8 mouse cellular contexts compared by ENCODE assay signal in genomic region chr9:40241951-40242888, GRCm38 (mm10). TPM values are rescaled to one million over a fixed set of nuclear protein-coding genes. Genes with fewer than 3 reads are reported as not detected.
DNase-seq lines count a peak whose midpoint lies in the region; ATAC-seq and TF ChIP-seq lines count a peak whose summit lies in the region.

No protein-coding gene starts in this region.

- H3K9ac ChIP-seq in heart, embryonic 14.5 days (ENCODE audit: low read length): peak overlapping the region; percentile 52
- H3K9ac ChIP-seq in liver, embryonic 16.5 days (ENCODE audit: low read depth, low read length): no peak overlapping the region

- H3K27ac ChIP-seq in gastrocnemius, adult 2 months: peak overlapping the region; percentile 79
- H3K27ac ChIP-seq in heart, embryonic 14.5 days (replicated peaks in 1 of 2; ENCODE audit: control insufficient read depth in 1 of 2, insufficient read depth in 1 of 2, low read depth in 2 of 2, low read length in 2 of 2): peak overlapping the region in 1 of 2 experiments; percentile 35; a peak in 1 of 4 replicates
- peak overlapping the region; percentile 97 for H3K27ac ChIP-seq in layer of hippocampus, adult 2 months
- no peak overlapping the region for H3K27ac ChIP-seq in liver, embryonic 16.5 days (ENCODE audit: low read length)

- intact Hi-C loops in gastrocnemius, adult 2 months (cut with DNase I): no loop called here
- intact Hi-C loops in gastrocnemius, postnatal 36 days (cut with DNase I): no loop called here

- no peaks in the 10 kb centered on the region for H3K9me3 ChIP-seq in heart, embryonic 14.5 days (ENCODE audit: control insufficient read depth, low read length)
- no peaks in the 10 kb centered on the region for H3K9me3 ChIP-seq in liver, embryonic 16.5 days (replicated peaks; ENCODE audit: control insufficient read depth, low read length)

- peak overlapping the region; percentile 62 for H3K4me2 ChIP-seq in heart, embryonic 14.5 days (ENCODE audit: low read length)
- H3K4me2 ChIP-seq in liver, embryonic 16.5 days (ENCODE audit: low read depth, low read length): peak overlapping the region; percentile 57

- peaks cover 7 to 17% of the 10 kb centered on the region in 2 experiments; a peak in 2 of 4 replicates for H3K4me1 ChIP-seq in heart, embryonic 14.5 days (ENCODE audit: control insufficient read depth in 2 of 2, insufficient read depth in 2 of 2, low read length in 2 of 2)
- H3K4me1 ChIP-seq in liver, embryonic 16.5 days (ENCODE audit: control insufficient read depth, low read depth, low read length): no peaks in the 10 kb centered on the region

- 57% methylated on average over 13 of the region's 13 CpGs for whole genome bisulfite sequencing in heart, embryonic 14.5 days
- WGBS in liver, embryonic 16.5 days (ENCODE audit: insufficient replicate concordance): 46% methylated on average over 13 of the region's 13 CpGs

- peaks cover 11% of the 10 kb centered on the region for H3K27me3 ChIP-seq in heart, embryonic 14.5 days (ENCODE audit: control insufficient read depth, insufficient read depth, low read length)
- H3K27me3 ChIP-seq in liver, embryonic 16.5 days (ENCODE audit: control insufficient read depth, insufficient read depth, low read depth, low read length): peaks cover 12% of the 10 kb centered on the region; the same call in 1 of the 2 replicates

- DNase-seq in gastrocnemius, adult 2 months: peak; percentile 42
- no peak for DNase-seq in gastrocnemius, postnatal 36 days
- peak; percentile 20 to 24 for DNase-seq in cerebellum, postnatal 25 days
- DNase-seq in layer of hippocampus, adult 2 months (ENCODE audit: low spot score in 2 of 2): peak; percentile 33 to 69
- peak; percentile 42 to 52 for DNase-seq in right cerebral cortex, postnatal 36 days (ENCODE audit: low spot score in 2 of 2)
- no peak for DNase-seq in urinary bladder, adult 2 months (ENCODE audit: low spot score)

- TF ChIP-seq CTCF in gastrocnemius, adult 2 months (IDR thresholded peaks at IDR 0.05): no peak
- TF ChIP-seq CTCF in layer of hippocampus, adult 2 months (conservative IDR thresholded peaks at IDR 0.05): no peak

- H3K36me3 ChIP-seq in heart, embryonic 14.5 days (ENCODE audit: control insufficient read depth, insufficient read depth, low read length): no peaks in the 10 kb centered on the region
- H3K36me3 ChIP-seq in liver, embryonic 16.5 days (ENCODE audit: control insufficient read depth, insufficient read depth): no peaks in the 10 kb centered on the region

- H3K4me3 ChIP-seq in gastrocnemius, adult 2 months: peak overlapping the region; percentile 74
- peak overlapping the region; percentile 39 to 46 for H3K4me3 ChIP-seq in heart, embryonic 14.5 days (ENCODE audit: control insufficient read depth in 1 of 2, insufficient read depth in 1 of 2, low read depth in 1 of 2, low read length in 2 of 2)
- H3K4me3 ChIP-seq in layer of hippocampus, adult 2 months: peak overlapping the region; percentile 52
- H3K4me3 ChIP-seq in liver, embryonic 16.5 days (ENCODE audit: low read depth, low read length): peak overlapping the region; percentile 36

- no peak for ATAC-seq in heart, embryonic 14.5 days (ENCODE audit: insufficient number of reproducible peaks, insufficient read depth, low FRiP score, low read depth)
- ATAC-seq in liver, embryonic 16.5 days (ENCODE audit: low read depth): no peak

RNA-seq across cellular contexts. Expression of gene Scn3b, which starts 26.8 kb away (rescaled TPM):
- 1 to 10 TPM in 1 of 2 experiments, under 1 TPM in 1; 0.64 to 2.4 TPM for total RNA-seq in gastrocnemius, adult 2 months (2021)
- 1 to 10 TPM; 2.1 to 2.3 TPM for total RNA-seq in gastrocnemius, postnatal 36 days (2021)
- 0.65 and 1.5 TPM in 2 replicates for polyA plus RNA-seq in heart, embryonic 14.5 days (2014; fragmentation: Nextera tagmentation; extraction: Ambion mirVana)
- total RNA-seq in layer of hippocampus, adult 2 months (2021): 100 to 1,000 TPM; 254 to 266 TPM
- 0.28 and 0.30 TPM in 2 replicates for polyA plus RNA-seq in liver, embryonic 16.5 days (2015; fragmentation: Nextera tagmentation; extraction: Ambion mirVana)
- 1.4 and 2.0 TPM in 2 replicates for polyA plus RNA-seq in urinary bladder, adult 2 months (2012; rRNA removed)

RNA-seq across cellular contexts. Expression of gene Zfp202, which starts 50.1 kb away (rescaled TPM):
- 1 to 10 TPM; 1.4 to 1.8 TPM for total RNA-seq in gastrocnemius, adult 2 months (2021)
- total RNA-seq in gastrocnemius, postnatal 36 days (2021): 1 to 10 TPM; 1.4 to 1.6 TPM
- polyA plus RNA-seq in heart, embryonic 14.5 days (2014; fragmentation: Nextera tagmentation; extraction: Ambion mirVana): 3.3 TPM in 2 replicates
- total RNA-seq in layer of hippocampus, adult 2 months (2021): 1 to 10 TPM; 3.2 to 4.4 TPM
- polyA plus RNA-seq in liver, embryonic 16.5 days (2015; fragmentation: Nextera tagmentation; extraction: Ambion mirVana): 0.72 and 0.79 TPM in 2 replicates
- polyA plus RNA-seq in urinary bladder, adult 2 months (2012; rRNA removed): 3.2 and 3.7 TPM in 2 replicates

Comparison
In these comparisons a context has a peak if more than half of its experiments do, and no peak if none do; other contexts are left out.
1. DNase-seq: peak in gastrocnemius, adult 2 months (single experiment), cerebellum, postnatal 25 days (2 of 2), layer of hippocampus, adult 2 months (2 of 2) and right cerebral cortex, postnatal 36 days (2 of 2); none in gastrocnemius, postnatal 36 days (0 of 2) and urinary bladder, adult 2 months (single experiment).
2. RNA of gene Scn3b, which starts 26.8 kb away (total RNA-seq): 254 to 266 TPM in layer of hippocampus, adult 2 months; 0.64 to 2.4 TPM in gastrocnemius, adult 2 months and 2.1 to 2.3 TPM in gastrocnemius, postnatal 36 days; every median in the first group is over 10 times any median in the second.
3. Peak in every context shown above with its lines, with median percentiles within 50 percentile points of each other: H3K4me3 ChIP-seq.